7 mouse cellular contexts compared by ENCODE assay signal in the genomic region with DNA sequence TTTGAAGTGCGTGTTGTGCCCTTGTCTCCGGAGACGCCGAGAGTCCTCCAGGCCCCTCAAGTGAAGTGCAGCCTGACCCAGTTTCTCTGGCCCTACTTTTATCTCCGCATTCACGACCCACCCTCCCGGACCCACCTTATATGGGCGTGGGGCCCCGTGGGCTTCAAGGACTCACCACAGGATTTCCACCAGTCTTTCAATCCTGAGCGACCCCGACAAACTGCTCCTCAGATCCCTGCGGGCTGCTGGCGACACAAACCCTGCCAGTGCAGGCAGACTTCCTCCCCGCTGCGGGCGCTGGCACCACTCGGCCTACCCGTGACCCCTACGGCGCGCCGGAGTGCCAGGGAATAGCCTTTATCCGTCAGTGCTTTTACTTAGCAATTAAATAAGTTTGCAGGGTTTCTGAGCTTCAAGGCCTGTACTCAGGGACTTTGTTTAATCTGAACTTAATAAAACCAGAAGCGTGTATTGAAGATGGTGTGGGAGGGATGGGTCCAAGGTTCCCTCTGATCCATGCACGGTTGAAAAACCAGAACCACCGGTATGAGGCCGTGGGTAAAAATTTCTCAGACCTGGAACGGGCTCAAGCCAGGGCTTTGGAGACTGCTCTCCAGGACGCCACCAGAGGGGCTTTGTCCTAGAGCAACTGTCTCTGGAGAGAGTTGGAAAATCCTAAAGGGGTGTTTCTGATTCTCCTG. TPM values are rescaled to one million over a fixed set of nuclear protein-coding genes. Genes with fewer than 3 reads are reported as not detected.
DNase-seq lines count a peak whose midpoint lies in the region; ATAC-seq and TF ChIP-seq lines count a peak whose summit lies in the region.

A gene (minus strand): TSS at position 568 of the 701 bp plus-strand sequence.

- TF ChIP-seq CTCF in ES-Bruce4 (IDR thresholded peaks at IDR 0.05; ENCODE audit: low read depth, low read length) = no peak
- TF ChIP-seq CTCF in lung, embryonic 14.5 days (IDR thresholded peaks at IDR 0.05; ENCODE audit: low read depth) = no peak

- no peak for ATAC-seq in embryonic facial prominence, embryonic 14.5 days (ENCODE audit: low read depth)
- peak; percentile 11; the same call in 1 of the 2 replicates for ATAC-seq in heart, embryonic 16.5 days (replicated peaks; ENCODE audit: extremely low read depth, insufficient read depth, low FRiP score)
- ATAC-seq in lung, embryonic 14.5 days (ENCODE audit: insufficient read depth) = no peak
- ATAC-seq in stomach, embryonic 14.5 days (ENCODE audit: insufficient number of reproducible peaks, insufficient read depth, low FRiP score, low read depth) = 0 out of 2 replicates have a peak, but pooled peaks have one; percentile 11

- peaks cover 1% of the 10 kb centered on the region for H3K4me1 ChIP-seq in ES-Bruce4 (ENCODE audit: control insufficient read depth, insufficient read depth, low read length)
- peaks cover 40% of the 10 kb centered on the region for H3K4me1 ChIP-seq in embryonic facial prominence, embryonic 14.5 days (ENCODE audit: control insufficient read depth, insufficient read depth, low read length)
- peaks cover 28% of the 10 kb centered on the region for H3K4me1 ChIP-seq in heart, embryonic 16.5 days (ENCODE audit: control insufficient read depth, insufficient read depth, low read length)
- peaks cover 16% of the 10 kb centered on the region; the same call in 1 of the 2 replicates for H3K4me1 ChIP-seq in lung, embryonic 14.5 days (ENCODE audit: insufficient read depth)
- peaks cover 42% of the 10 kb centered on the region for H3K4me1 ChIP-seq in stomach, embryonic 14.5 days (ENCODE audit: control insufficient read depth, insufficient read depth, low read length)

- H3K4me2 ChIP-seq in embryonic facial prominence, embryonic 14.5 days (ENCODE audit: low read depth, low read length) = peak within 1 kb of the TSS; percentile 80
- peak within 1 kb of the TSS; percentile 78 for H3K4me2 ChIP-seq in heart, embryonic 16.5 days (ENCODE audit: low read depth, low read length)
- H3K4me2 ChIP-seq in lung, embryonic 14.5 days = peak within 1 kb of the TSS; percentile 92
- H3K4me2 ChIP-seq in stomach, embryonic 14.5 days (replicated peaks; ENCODE audit: low read depth, low read length) = peak within 1 kb of the TSS; percentile 56

- 4% methylated on average over 29 of the region's 29 CpGs for WGBS in embryonic facial prominence, embryonic 14.5 days
- WGBS in heart, embryonic 16.5 days = 4% methylated on average over 29 of the region's 29 CpGs
- WGBS in lung, embryonic 14.5 days = 3% methylated on average over 29 of the region's 29 CpGs
- WGBS in stomach, embryonic 14.5 days = 3% methylated on average over 29 of the region's 29 CpGs

- peak within 1 kb of the TSS; percentile 73 for H3K9ac ChIP-seq in ES-Bruce4 (ENCODE audit: low read depth, poor library complexity, severe bottlenecking)
- H3K9ac ChIP-seq in embryonic facial prominence, embryonic 14.5 days (ENCODE audit: low read depth, low read length) = peak within 1 kb of the TSS; percentile 80
- H3K9ac ChIP-seq in heart, embryonic 16.5 days (ENCODE audit: low read length) = peak within 1 kb of the TSS; percentile 84
- peak within 1 kb of the TSS; percentile 73 for H3K9ac ChIP-seq in lung, embryonic 14.5 days
- peak within 1 kb of the TSS; percentile 72 for H3K9ac ChIP-seq in stomach, embryonic 14.5 days (replicated peaks; ENCODE audit: low read depth, low read length)

- TF ChIP-seq POLR2A in ES-Bruce4 (IDR thresholded peaks at IDR 0.05; ENCODE audit: insufficient read depth, low read length) = no peak

- no peak within 1 kb of the TSS for H3K27ac ChIP-seq in ES-Bruce4 (ENCODE audit: insufficient read depth, low read length)
- peak within 1 kb of the TSS; percentile 94 for H3K27ac ChIP-seq in embryonic facial prominence, embryonic 14.5 days (replicated peaks; ENCODE audit: low read depth, low read length)
- peak within 1 kb of the TSS; percentile 96 for H3K27ac ChIP-seq in heart, embryonic 16.5 days (ENCODE audit: low read length)
- H3K27ac ChIP-seq in lung, embryonic 14.5 days (ENCODE audit: low read depth) = peak within 1 kb of the TSS; percentile 95
- peak within 1 kb of the TSS; percentile 97 for H3K27ac ChIP-seq in stomach, embryonic 14.5 days (ENCODE audit: low read length)

- DNase-seq in adipocyte (ENCODE audit: low spot score) = peak; percentile 59
- DNase-seq in embryonic facial prominence, embryonic 14.5 days (ENCODE audit: low spot score) = peak; percentile 30
- DNase-seq in kidney, postnatal 10 days = peak; percentile 77
- DNase-seq in lung, embryonic 14.5 days = peak; percentile 59

- H3K36me3 ChIP-seq in ES-Bruce4 (ENCODE audit: control insufficient read depth, insufficient read depth, low read length, poor library complexity, severe bottlenecking) = no peaks in the 10 kb centered on the region
- H3K36me3 ChIP-seq in embryonic facial prominence, embryonic 14.5 days (ENCODE audit: control insufficient read depth, insufficient read depth, low read length) = 0 out of 2 replicates have a peak, but pooled peaks cover 20% of the 10 kb centered on the region
- peaks cover under 1% of the 10 kb centered on the region; the same call in 1 of the 2 replicates for H3K36me3 ChIP-seq in heart, embryonic 16.5 days (ENCODE audit: control insufficient read depth, insufficient read depth)
- H3K36me3 ChIP-seq in lung, embryonic 14.5 days (ENCODE audit: insufficient read depth) = peaks cover 6% of the 10 kb centered on the region; the same call in 1 of the 2 replicates
- peaks cover 2% of the 10 kb centered on the region; the same call in 1 of the 2 replicates for H3K36me3 ChIP-seq in stomach, embryonic 14.5 days (ENCODE audit: control insufficient read depth, insufficient read depth, low read length)

- H3K4me3 ChIP-seq in ES-Bruce4 (ENCODE audit: low read depth, low read length) = peak within 1 kb of the TSS; percentile 80
- H3K4me3 ChIP-seq in embryonic facial prominence, embryonic 14.5 days (ENCODE audit: low read depth, low read length) = peak within 1 kb of the TSS; percentile 60
- H3K4me3 ChIP-seq in heart, embryonic 16.5 days (ENCODE audit: low read length) = peak within 1 kb of the TSS; percentile 83
- H3K4me3 ChIP-seq in lung, embryonic 14.5 days (ENCODE audit: low read depth, low read length) = peak within 1 kb of the TSS; percentile 69
- peak within 1 kb of the TSS; percentile 69 for H3K4me3 ChIP-seq in stomach, embryonic 14.5 days (ENCODE audit: low read depth, low read length)

- peaks cover 4% of the 10 kb centered on the region; the same call in 1 of the 2 replicates for H3K27me3 ChIP-seq in ES-Bruce4 (ENCODE audit: control insufficient read depth, insufficient read depth, low read length, poor library complexity, severe bottlenecking)
- peaks cover 33% of the 10 kb centered on the region for H3K27me3 ChIP-seq in embryonic facial prominence, embryonic 14.5 days (replicated peaks; ENCODE audit: control insufficient read depth, insufficient read depth, low read length)
- H3K27me3 ChIP-seq in heart, embryonic 16.5 days (ENCODE audit: control insufficient read depth, insufficient read depth, low read length) = peaks cover 25% of the 10 kb centered on the region
- peaks cover 41% of the 10 kb centered on the region for H3K27me3 ChIP-seq in lung, embryonic 14.5 days (ENCODE audit: insufficient read depth, low read length)
- peaks cover 22% of the 10 kb centered on the region for H3K27me3 ChIP-seq in stomach, embryonic 14.5 days (ENCODE audit: control insufficient read depth, insufficient read depth, low read length)

- no peaks in the 10 kb centered on the region for H3K9me3 ChIP-seq in ES-Bruce4 (replicated peaks; ENCODE audit: control insufficient read depth, insufficient read depth, low read length, poor library complexity, severe bottlenecking)
- no peaks in the 10 kb centered on the region for H3K9me3 ChIP-seq in embryonic facial prominence, embryonic 14.5 days (ENCODE audit: control insufficient read depth, low read length)
- H3K9me3 ChIP-seq in heart, embryonic 16.5 days (replicated peaks; ENCODE audit: control insufficient read depth, low read length) = no peaks in the 10 kb centered on the region
- no peaks in the 10 kb centered on the region for H3K9me3 ChIP-seq in lung, embryonic 14.5 days (ENCODE audit: low read depth, low read length)
- no peaks in the 10 kb centered on the region for H3K9me3 ChIP-seq in stomach, embryonic 14.5 days (ENCODE audit: control insufficient read depth, low read depth, low read length)

- no peak for TF ChIP-seq EP300 in ES-Bruce4 (IDR thresholded peaks at IDR 0.05; ENCODE audit: insufficient read depth, low read depth, low read length)

RNA-seq across cellular contexts. Expression of the gene that starts here (rescaled TPM):
- 26.7 and 29.2 TPM in 2 replicates for polyA plus RNA-seq in ES-Bruce4 (2011; ENCODE audit: insufficient read depth, insufficient read length, low read depth, missing spikeins)
- polyA plus RNA-seq in embryonic facial prominence, embryonic 14.5 days (2014; fragmentation: Nextera tagmentation; extraction: Ambion mirVana) = 23.6 and 26.4 TPM in 2 replicates
- polyA plus RNA-seq in heart, embryonic 16.5 days (2015; fragmentation: Nextera tagmentation; extraction: Ambion mirVana) = 26.7 and 27.3 TPM in 2 replicates
- polyA plus RNA-seq in lung, embryonic 14.5 days (2014; fragmentation: Nextera tagmentation; extraction: Ambion mirVana) = 24.5 and 25.6 TPM in 2 replicates
- polyA plus RNA-seq in stomach, embryonic 14.5 days (2014; fragmentation: Nextera tagmentation; extraction: Ambion mirVana) = 31.2 and 31.8 TPM in 2 replicates

Comparison
In these comparisons a context has a peak if more than half of its experiments do, and no peak if none do; other contexts are left out.
1. ATAC-seq: peak in heart, embryonic 16.5 days (single experiment) and stomach, embryonic 14.5 days (single experiment); none in embryonic facial prominence, embryonic 14.5 days (single experiment) and lung, embryonic 14.5 days (single experiment).
2. Peak in every context shown above with its lines, with median percentiles within 50 percentile points of each other: H3K4me3 ChIP-seq, H3K9ac ChIP-seq, DNase-seq and H3K4me2 ChIP-seq.